Mouse (Mus musculus) cortical plate, adult 2 months (tissue): ENCODE measurements around the gene Pdzrn4. TPM values are rescaled to one million over a fixed set of nuclear protein-coding genes. Genes with fewer than 3 reads are reported as not detected.

Experiments used
- H3K27ac ChIP-seq: fragments of 200-500 bp; 2 replicates; pipeline ENCODE4 v1.5.1; 2012; ENCODE audit warnings: low read length, control low read depth, inconsistent platforms; ENCODE audit not compliant: insufficient read depth
- H3K4me1 ChIP-seq: fragments of 200-500 bp; 2 replicates; pipeline ENCODE4 v1.6.1; 2011; ENCODE audit warnings: low read length; ENCODE audit not compliant: control insufficient read depth, insufficient read depth
- H3K4me3 ChIP-seq: fragments of 200-500 bp; 2 replicates; pipeline ENCODE4 v1.5.1; 2011; ENCODE audit warnings: mild to moderate bottlenecking, low read length, control low read depth; ENCODE audit not compliant: insufficient read depth
- CTCF ChIP-seq: fragments of 200-500 bp; IDR thresholded peaks from 2 replicates; pipeline ENCODE4 v1.5.1; 2011; ENCODE audit warnings: mild to moderate bottlenecking, control low read depth, low read length; ENCODE audit not compliant: insufficient read depth; ENCODE audit errors: extremely low read depth
- POLR2A ChIP-seq: fragments of 200-500 bp; IDR thresholded peaks from 2 replicates; pipeline ENCODE4 v1.6.1; 2011; ENCODE audit warnings: mild to moderate bottlenecking, low read length, control low read depth; ENCODE audit not compliant: insufficient read depth; ENCODE audit errors: extremely low read depth
- polyA plus RNA-seq: library from polyadenylated mRNA; depleted of rRNA; stranded (reverse); fragments of >200 nt; gene quantifications from 2 replicates; pipeline ENCODE4 v1.2.3, GENCODE M21; 2012

Pdzrn4 gene
- polyA plus RNA-seq, 1 experiment, result 4.6 TPM

DNA sequence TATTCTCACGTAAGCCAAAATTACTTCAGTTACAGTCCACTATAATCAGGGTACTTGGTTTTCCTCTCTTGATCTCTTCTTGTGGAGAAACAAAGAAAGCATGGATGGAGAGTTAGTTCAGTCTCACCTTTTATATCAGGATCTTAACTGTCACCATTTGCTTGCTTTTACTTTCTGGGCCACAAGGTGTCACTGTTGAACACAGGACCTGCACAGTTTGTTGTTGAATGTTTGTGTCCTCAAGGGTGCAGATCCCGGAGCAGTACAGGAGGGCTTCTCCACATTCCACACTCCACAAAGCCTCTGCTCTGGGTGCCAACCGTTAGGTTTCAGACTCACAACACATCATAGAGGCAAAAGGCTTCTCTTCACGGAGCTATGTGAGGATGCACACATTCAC lies 130.1 kb downstream of the Pdzrn4 start:
- Histone ChIP-seq H3K4me3 (no peak overlapping the region), H3K4me1 (no peaks in the 10 kb centered on the region), H3K27ac (no peak overlapping the region)
- TF ChIP-seq POLR2A (no peak), CTCF (peak; percentile 34; the same call in 1 of the 2 replicates)

DNA sequence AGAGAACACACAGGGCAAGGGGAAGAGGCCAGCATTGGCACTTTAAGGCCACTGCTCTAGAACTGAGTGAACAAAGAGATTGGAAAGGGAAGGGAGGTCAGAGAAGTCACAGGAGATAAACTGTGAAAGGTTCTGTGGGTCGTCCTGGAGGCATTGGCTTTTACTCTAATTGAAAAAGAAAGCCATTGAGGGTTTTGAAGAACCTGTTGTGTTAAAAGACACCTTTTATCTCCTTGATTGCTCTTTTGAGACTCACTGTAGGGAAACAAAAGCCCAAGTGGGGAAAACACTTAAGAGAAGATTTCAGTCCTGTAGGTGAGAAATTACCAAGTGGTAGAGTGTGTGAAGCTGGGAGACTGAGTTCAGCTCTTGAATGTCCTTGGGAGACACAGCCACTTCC lies 146.6 kb downstream of the Pdzrn4 start:
- Histone ChIP-seq H3K4me1 (no peaks in the 10 kb centered on the region), H3K27ac (no peak overlapping the region), H3K4me3 (no peak overlapping the region)
- TF ChIP-seq CTCF (no peak), POLR2A (no peak)

DNA sequence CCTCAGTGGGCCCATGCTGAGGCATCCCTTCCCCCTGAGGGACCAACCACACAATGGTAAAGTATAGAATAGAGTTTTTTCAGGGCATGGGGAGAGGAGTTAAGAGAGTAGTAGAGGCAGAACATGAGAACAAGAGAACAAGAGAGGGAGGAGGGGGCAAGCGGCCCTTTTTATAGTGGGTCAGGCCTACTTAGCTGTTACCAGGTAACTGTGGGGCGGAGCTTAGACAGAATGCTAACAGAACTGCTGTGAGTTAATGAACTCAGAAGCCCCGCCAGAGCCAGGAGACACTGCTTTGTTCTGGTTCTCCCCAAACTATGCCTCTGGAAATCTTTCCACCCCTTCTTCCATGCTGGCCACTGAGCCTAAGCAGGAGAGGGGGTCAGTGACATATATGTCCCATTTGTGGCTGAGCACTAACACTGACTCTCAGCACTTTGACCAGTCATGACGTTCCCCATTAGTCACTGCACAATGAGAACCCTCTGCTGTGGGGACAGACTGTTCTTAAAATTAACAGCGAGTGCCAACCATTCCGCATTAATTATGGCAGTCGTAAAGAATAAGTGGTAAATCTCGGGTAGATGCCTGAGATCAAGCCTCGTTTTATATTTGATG lies 150.7 kb downstream of the Pdzrn4 start:
- TF ChIP-seq CTCF, result no peak
- TF ChIP-seq POLR2A, result no peak
- H3K4me3 ChIP-seq, result no peak overlapping the region
- H3K27ac ChIP-seq, result no peak overlapping the region
- H3K4me1 ChIP-seq, result no peaks in the 10 kb centered on the region

DNA sequence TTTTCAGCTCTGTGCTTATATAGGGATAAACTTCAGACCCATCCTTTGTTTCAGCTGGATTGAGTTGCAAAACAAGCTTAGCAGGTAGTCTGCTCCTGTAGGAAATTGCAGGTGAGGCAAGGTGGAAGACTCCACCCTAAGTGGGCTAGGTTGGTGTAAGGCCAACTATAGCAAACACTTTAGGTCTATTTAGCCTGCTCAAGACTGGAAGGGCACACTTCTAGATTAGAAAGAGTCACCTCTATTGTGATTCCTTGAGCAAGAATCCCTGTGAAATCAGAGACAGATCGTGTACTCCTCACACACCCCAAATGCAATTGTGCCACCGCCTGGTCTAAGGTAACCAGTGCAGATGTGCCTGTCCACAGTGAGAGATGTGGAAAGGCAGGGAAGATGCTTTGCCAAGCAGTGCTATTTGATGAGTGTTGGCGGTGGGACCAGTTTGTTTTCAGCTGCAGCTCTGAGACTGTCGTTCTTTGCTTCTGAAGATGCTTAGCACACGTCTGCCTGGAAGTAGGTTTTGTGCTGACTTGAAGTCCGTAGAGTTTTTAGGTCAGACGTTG lies 158.4 kb downstream of the Pdzrn4 start:
- H3K4me1 ChIP-seq, result no peaks in the 10 kb centered on the region; the same call in 1 of the 2 replicates
- no peak for TF ChIP-seq POLR2A
- peak; percentile 32 for TF ChIP-seq CTCF
- H3K27ac ChIP-seq, result no peak overlapping the region
- no peak overlapping the region for H3K4me3 ChIP-seq

DNA sequence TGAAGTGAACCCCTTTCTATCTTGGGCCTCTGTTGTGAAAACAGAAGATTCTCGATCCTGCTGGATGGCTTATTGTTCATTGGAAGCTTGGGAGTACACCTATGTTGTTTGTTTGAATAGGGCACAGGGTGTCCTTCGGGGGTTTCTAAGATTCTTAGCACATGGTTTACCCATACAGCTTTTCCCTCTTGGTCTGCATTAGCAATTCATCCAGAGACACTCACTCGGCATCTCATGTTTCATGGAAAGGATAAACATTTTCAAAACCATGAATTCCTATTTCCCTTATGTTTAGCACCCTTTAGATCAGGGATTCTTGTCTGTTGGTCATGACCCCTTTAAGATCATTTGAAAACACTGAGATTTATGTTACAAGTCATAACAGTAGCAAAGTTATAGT lies 159.0 kb downstream of the Pdzrn4 start:
- TF ChIP-seq CTCF (no peak), POLR2A (no peak)
- no peak overlapping the region for H3K4me3 ChIP-seq

DNA sequence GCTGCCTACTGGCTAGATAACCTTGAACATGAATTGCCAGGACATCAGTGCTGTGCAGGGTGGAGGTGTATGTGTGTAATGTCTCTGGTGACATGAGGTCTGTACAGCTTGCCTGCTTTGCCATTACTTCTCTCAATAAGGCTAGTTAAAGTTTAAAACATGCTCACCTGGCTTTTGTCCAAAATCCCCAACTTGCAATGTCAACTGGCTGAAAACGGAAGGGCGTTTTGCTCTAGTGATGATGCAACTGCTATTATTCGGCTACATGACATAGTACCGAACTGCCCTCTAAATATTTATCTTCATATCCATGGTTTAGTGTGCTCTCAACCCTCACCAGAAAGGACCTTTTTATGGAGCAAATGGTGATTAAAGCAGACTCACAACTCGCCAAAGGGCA lies 161.9 kb downstream of the Pdzrn4 start:
- TF ChIP-seq CTCF, result no peak
- H3K4me1 ChIP-seq, result no peaks in the 10 kb centered on the region; the same call in 1 of the 2 replicates
- no peak overlapping the region for H3K4me3 ChIP-seq
- no peak overlapping the region for H3K27ac ChIP-seq

More for the DNA sequence above, 159.0 kb downstream of the Pdzrn4 start:
- no peaks in the 10 kb centered on the region; the same call in 1 of the 2 replicates for H3K4me1 ChIP-seq
- H3K27ac ChIP-seq, result no peak overlapping the region

DNA sequence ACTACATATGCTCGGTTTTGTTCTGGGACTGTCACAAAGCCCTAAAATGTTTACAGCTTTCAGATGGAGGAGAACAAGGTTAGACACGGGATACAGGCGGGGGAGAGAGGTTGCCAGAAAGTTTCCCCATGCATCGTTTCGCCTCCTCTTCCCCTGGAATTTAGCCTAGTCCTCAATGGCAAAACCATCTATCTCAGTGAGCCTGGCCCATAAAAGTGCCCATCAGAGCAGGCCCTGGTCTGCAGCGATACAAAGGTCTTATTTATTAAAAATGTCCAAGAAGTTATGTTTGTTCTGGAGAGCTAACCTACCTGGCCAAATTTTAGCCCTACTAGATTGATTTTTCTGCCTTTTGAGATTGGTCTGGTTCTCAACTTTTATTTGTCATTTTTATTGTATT lies 165.5 kb downstream of the Pdzrn4 start:
- Histone ChIP-seq H3K4me3 (no peak overlapping the region), H3K4me1 (no peaks in the 10 kb centered on the region; the same call in 1 of the 2 replicates), H3K27ac (no peak overlapping the region)
- TF ChIP-seq CTCF, result no peak
- TF ChIP-seq POLR2A, result no peak

DNA sequence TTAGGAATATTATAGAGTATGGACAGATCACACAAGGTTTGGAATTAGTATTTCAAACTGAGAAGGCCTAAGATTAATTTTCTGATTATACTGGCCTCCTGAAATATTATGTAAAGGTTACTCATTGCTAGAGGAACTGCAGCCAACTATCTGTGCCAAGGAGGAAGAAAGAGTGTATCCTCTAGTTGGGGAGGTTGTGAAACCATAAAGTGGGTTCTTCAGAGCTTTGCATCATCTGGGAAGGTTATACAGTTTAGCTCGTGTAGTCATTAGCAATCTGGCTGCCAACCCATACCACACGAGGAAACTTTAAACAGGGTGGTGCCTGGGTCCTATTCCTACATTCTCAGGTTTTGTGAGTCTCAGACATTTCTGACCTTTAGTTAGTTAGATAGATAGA lies 166.9 kb downstream of the Pdzrn4 start:
- TF ChIP-seq POLR2A (no peak), CTCF (no peak)
- no peaks in the 10 kb centered on the region for H3K4me1 ChIP-seq
- H3K4me3 ChIP-seq, result no peak overlapping the region
- no peak overlapping the region for H3K27ac ChIP-seq

DNA sequence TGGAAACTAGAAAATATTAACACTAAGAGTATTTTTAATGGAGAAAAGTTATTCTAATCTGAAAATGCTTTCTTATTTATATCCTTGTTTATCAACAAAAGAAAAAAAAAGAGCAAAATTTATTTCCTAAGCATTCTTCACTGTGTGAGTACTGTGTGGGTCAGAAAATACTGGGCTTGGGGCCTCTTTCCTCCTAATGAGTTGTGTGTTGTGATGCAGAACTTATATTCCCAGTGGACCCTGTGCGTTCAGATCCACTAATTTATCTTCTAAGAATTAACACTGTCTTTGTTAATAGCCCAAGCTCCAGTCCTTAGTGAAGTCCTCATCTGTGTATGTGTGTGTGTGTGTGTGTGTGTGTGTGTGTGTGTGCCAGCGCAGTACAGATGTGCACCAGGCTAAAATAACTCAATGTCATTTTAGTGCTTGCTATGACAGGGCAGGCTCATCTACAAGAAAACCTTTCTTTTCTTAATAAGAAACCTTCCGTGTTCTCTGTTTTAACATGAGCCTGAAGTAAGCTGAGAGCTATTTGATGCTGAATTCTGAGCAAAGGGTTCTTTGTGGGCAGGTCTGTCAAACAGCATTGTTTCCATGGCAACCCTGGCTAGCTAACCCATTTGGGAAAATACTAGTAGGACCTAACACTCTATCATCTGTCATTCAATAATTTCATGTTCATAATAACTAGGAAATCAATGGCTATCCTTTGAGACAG lies 174.0 kb downstream of the Pdzrn4 start:
- no peak overlapping the region for H3K27ac ChIP-seq
- TF ChIP-seq POLR2A (no peak), CTCF (no peak)

DNA sequence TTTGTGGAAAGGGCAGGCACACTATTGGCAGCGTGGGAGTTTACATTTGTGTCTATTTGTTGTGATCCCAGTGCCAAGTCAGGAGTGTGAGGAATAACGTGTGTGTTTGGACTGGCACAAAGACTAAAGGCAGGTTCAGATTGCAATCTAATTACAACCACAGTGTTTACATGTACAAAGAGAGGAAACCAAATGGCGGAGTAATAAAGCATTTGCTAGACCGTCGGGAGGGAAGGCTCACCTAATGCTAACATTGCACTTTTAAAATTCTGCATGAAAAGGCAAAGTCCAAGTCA lies 174.5 kb downstream of the Pdzrn4 start:
- no peak overlapping the region for H3K4me3 ChIP-seq
- H3K27ac ChIP-seq, result no peak overlapping the region
- peaks cover 4% of the 10 kb centered on the region; the same call in 1 of the 2 replicates for H3K4me1 ChIP-seq
- TF ChIP-seq CTCF (no peak), POLR2A (no peak)

More for the DNA sequence above, 174.0 kb downstream of the Pdzrn4 start:
- Histone ChIP-seq H3K4me3 (no peak overlapping the region), H3K4me1 (peaks cover 4% of the 10 kb centered on the region; the same call in 1 of the 2 replicates)
